Mouse (Mus musculus) midbrain, embryonic 12.5 days (tissue): ENCODE data around the gene Emp2. TPM values are rescaled to one million over a fixed set of nuclear protein-coding genes. Genes with fewer than 3 reads are reported as not detected.

Source experiments
- ATAC-seq: fragments of 200-750 bp; cut with Nextera tagmentation; 2 replicates; pipeline ENCODE4 v1.8.0; 2017; ENCODE audit warnings: low read depth, moderate TSS enrichment, moderate library complexity; ENCODE audit not compliant: low FRiP score
- H3K27ac ChIP-seq: fragments of 300-500 bp; sonication (generic); replicated peaks from 2 replicates; pipeline ENCODE4 v1.5.1; 2016; ENCODE audit warnings: mild to moderate bottlenecking
- H3K27me3 ChIP-seq: fragments of 300-500 bp; sonication (generic); 2 replicates; pipeline ENCODE4 v1.6.1; 2016; ENCODE audit warnings: mild to moderate bottlenecking
- H3K36me3 ChIP-seq: fragments of 300-500 bp; sonication (generic); 2 replicates; pipeline ENCODE4 v1.6.1; 2016
- H3K4me1 ChIP-seq: fragments of 300-500 bp; sonication (generic); 2 replicates; pipeline ENCODE4 v1.6.1; 2016
- H3K4me2 ChIP-seq: fragments of 300-500 bp; sonication (generic); replicated peaks from 2 replicates; pipeline ENCODE4 v1.6.1; 2016; ENCODE audit warnings: mild to moderate bottlenecking, moderate library complexity
- H3K4me3 ChIP-seq: fragments of 300-500 bp; sonication (generic); 2 replicates; pipeline ENCODE4 v1.5.1; 2016; ENCODE audit warnings: mild to moderate bottlenecking
- H3K9ac ChIP-seq: fragments of 300-500 bp; sonication (generic); replicated peaks from 2 replicates; pipeline ENCODE4 v1.6.1; 2016; ENCODE audit warnings: mild to moderate bottlenecking, moderate library complexity
- H3K9me3 ChIP-seq: fragments of 300-500 bp; sonication (generic); 2 replicates; pipeline ENCODE4 v1.6.1; 2016; ENCODE audit warnings: mild to moderate bottlenecking
- WGBS: fragments of 180-500 bp; shearing (Covaris S2); methylation state at CpG from one replicate; pipeline ENCODE4 v1.1.7; 2016; 5-methylcytosine and 5-hydroxymethylcytosine counted together
- polyA plus RNA-seq: library from polyadenylated mRNA; unstranded; fragments of >200 nt; fragmentation: Nextera tagmentation; extraction: Ambion mirVana; gene quantifications from 2 replicates; pipeline ENCODE4 v1.2.1, GENCODE M21; 2016

The Emp2 gene
- polyA plus RNA-seq, 1 experiment from 2014 or later: 4.4 TPM

- Histone ChIP-seq H3K36me3 (no peaks in the 10 kb centered on the region), H3K9ac (no peak overlapping the region), H3K27me3 (peaks cover 35% of the 10 kb centered on the region), H3K4me3 (no peak overlapping the region), H3K4me1 (peaks cover 7% of the 10 kb centered on the region; the same call in 1 of the 2 replicates), H3K27ac (no peak overlapping the region), H3K9me3 (no peaks in the 10 kb centered on the region), H3K4me2 (no peak overlapping the region)
- ATAC-seq: no peak
- WGBS: 87% methylated on average over 4 of the region's 4 CpGs
These were observed 1.8 kb downstream of the Emp2 start for GRCm38 (mm10) chr16:10311989-10312388.

- peaks cover 7% of the 10 kb centered on the region; the same call in 1 of the 2 replicates for H3K4me1 ChIP-seq
- no peaks in the 10 kb centered on the region for H3K36me3 ChIP-seq
- H3K9me3 ChIP-seq: no peaks in the 10 kb centered on the region
- WGBS: 65% methylated on average over 3 of the region's 3 CpGs
- no peak overlapping the region for H3K27ac ChIP-seq
- H3K4me2 ChIP-seq: no peak overlapping the region
- no peak overlapping the region for H3K4me3 ChIP-seq
- H3K9ac ChIP-seq: no peak overlapping the region
- peaks cover 35% of the 10 kb centered on the region for H3K27me3 ChIP-seq
- ATAC-seq: no peak
These were observed 2.7 kb downstream of the Emp2 start for GRCm38 (mm10) chr16:10311086-10311485.

GRCm38 (mm10) chr16:10310507-10310906 is 3.3 kb downstream of the Emp2 start:
- WGBS: 84% methylated on average over 5 of the region's 5 CpGs
- no peak for ATAC-seq

GRCm38 (mm10) chr16:10307351-10307750 is 6.4 kb downstream of the Emp2 start:
- Histone ChIP-seq H3K4me2 (no peak overlapping the region), H3K36me3 (no peaks in the 10 kb centered on the region), H3K9me3 (no peaks in the 10 kb centered on the region), H3K4me1 (no peaks in the 10 kb centered on the region), H3K27me3 (peaks cover 14% of the 10 kb centered on the region), H3K4me3 (no peak overlapping the region), H3K27ac (no peak overlapping the region), H3K9ac (no peak overlapping the region)
- WGBS: 86% methylated on average over 5 of the region's 5 CpGs
- no peak for ATAC-seq

More at GRCm38 (mm10) chr16:10310507-10310906, 3.3 kb downstream of the Emp2 start:
- Histone ChIP-seq H3K9ac (no peak overlapping the region), H3K27me3 (peaks cover 35% of the 10 kb centered on the region), H3K4me1 (peaks cover 7% of the 10 kb centered on the region; the same call in 1 of the 2 replicates), H3K27ac (no peak overlapping the region), H3K9me3 (no peaks in the 10 kb centered on the region), H3K4me2 (no peak overlapping the region), H3K4me3 (no peak overlapping the region), H3K36me3 (no peaks in the 10 kb centered on the region)

GRCm38 (mm10) chr16:10306101-10306500 is 7.7 kb downstream of the Emp2 start:
- Histone ChIP-seq H3K4me3 (no peak overlapping the region), H3K36me3 (no peaks in the 10 kb centered on the region), H3K4me1 (no peaks in the 10 kb centered on the region), H3K27ac (no peak overlapping the region), H3K4me2 (no peak overlapping the region), H3K9me3 (no peaks in the 10 kb centered on the region), H3K27me3 (peaks cover 1% of the 10 kb centered on the region), H3K9ac (no peak overlapping the region)
- 76% methylated on average over 3 of the region's 3 CpGs for WGBS
- ATAC-seq: no peak

GRCm38 (mm10) chr16:10301337-10301736 is 12.4 kb downstream of the Emp2 start:
- Histone ChIP-seq H3K4me2 (no peak overlapping the region), H3K27ac (no peak overlapping the region), H3K4me1 (no peaks in the 10 kb centered on the region), H3K36me3 (no peaks in the 10 kb centered on the region), H3K4me3 (no peak overlapping the region), H3K27me3 (no peaks in the 10 kb centered on the region), H3K9ac (no peak overlapping the region), H3K9me3 (no peaks in the 10 kb centered on the region)
- WGBS: 83% methylated on average over 3 of the region's 3 CpGs
- no peak for ATAC-seq

- Histone ChIP-seq H3K9me3 (no peaks in the 10 kb centered on the region), H3K4me1 (no peaks in the 10 kb centered on the region), H3K9ac (no peak overlapping the region), H3K27me3 (no peaks in the 10 kb centered on the region), H3K4me2 (no peak overlapping the region), H3K36me3 (no peaks in the 10 kb centered on the region), H3K27ac (no peak overlapping the region), H3K4me3 (no peak overlapping the region)
- 75% methylated on average over 3 of the region's 3 CpGs for WGBS
- no peak for ATAC-seq
These were observed 13.3 kb downstream of the Emp2 start for GRCm38 (mm10) chr16:10300231-10301186.

- no peaks in the 10 kb centered on the region for H3K27me3 ChIP-seq
- no peak overlapping the region for H3K4me2 ChIP-seq
- no peak overlapping the region for H3K4me3 ChIP-seq
- no peak overlapping the region for H3K9ac ChIP-seq
- H3K4me1 ChIP-seq: no peaks in the 10 kb centered on the region
- WGBS: 33% methylated on average over 8 of the region's 8 CpGs
- no peak for ATAC-seq
- H3K9me3 ChIP-seq: no peaks in the 10 kb centered on the region
- no peaks in the 10 kb centered on the region for H3K36me3 ChIP-seq
- H3K27ac ChIP-seq: no peak overlapping the region
These were observed 14.1 kb downstream of the Emp2 start for GRCm38 (mm10) chr16:10299637-10300036.

GRCm38 (mm10) chr16:10297696-10298644 is 15.8 kb downstream of the Emp2 start:
- Histone ChIP-seq H3K27me3 (no peaks in the 10 kb centered on the region), H3K36me3 (no peaks in the 10 kb centered on the region), H3K4me1 (no peaks in the 10 kb centered on the region), H3K9ac (no peak overlapping the region), H3K27ac (no peak overlapping the region), H3K4me2 (no peak overlapping the region), H3K9me3 (no peaks in the 10 kb centered on the region), H3K4me3 (no peak overlapping the region)
- WGBS: 85% methylated on average over 10 of the region's 10 CpGs
- no peak for ATAC-seq

GRCm38 (mm10) chr16:10288115-10288514 is 25.7 kb downstream of the Emp2 start:
- ATAC-seq: no peak
- Histone ChIP-seq H3K27me3 (no peaks in the 10 kb centered on the region), H3K9ac (no peak overlapping the region), H3K9me3 (no peaks in the 10 kb centered on the region), H3K27ac (no peak overlapping the region), H3K36me3 (no peaks in the 10 kb centered on the region), H3K4me2 (no peak overlapping the region), H3K4me1 (no peaks in the 10 kb centered on the region), H3K4me3 (no peak overlapping the region)
- 86% methylated on average over 6 of the region's 6 CpGs for WGBS

- H3K27me3 ChIP-seq: no peaks in the 10 kb centered on the region
- H3K4me2 ChIP-seq: no peak overlapping the region
- no peak for ATAC-seq
- no peak overlapping the region for H3K9ac ChIP-seq
- no peak overlapping the region for H3K27ac ChIP-seq
- H3K36me3 ChIP-seq: no peaks in the 10 kb centered on the region
- 88% methylated on average over 9 of the region's 9 CpGs for whole genome bisulfite sequencing
- no peak overlapping the region for H3K4me3 ChIP-seq
- H3K4me1 ChIP-seq: no peaks in the 10 kb centered on the region
- H3K9me3 ChIP-seq: no peaks in the 10 kb centered on the region
These were observed 27.1 kb downstream of the Emp2 start for GRCm38 (mm10) chr16:10286513-10287268.
